24 mouse cellular contexts compared by ENCODE assay signal in the genomic region with DNA sequence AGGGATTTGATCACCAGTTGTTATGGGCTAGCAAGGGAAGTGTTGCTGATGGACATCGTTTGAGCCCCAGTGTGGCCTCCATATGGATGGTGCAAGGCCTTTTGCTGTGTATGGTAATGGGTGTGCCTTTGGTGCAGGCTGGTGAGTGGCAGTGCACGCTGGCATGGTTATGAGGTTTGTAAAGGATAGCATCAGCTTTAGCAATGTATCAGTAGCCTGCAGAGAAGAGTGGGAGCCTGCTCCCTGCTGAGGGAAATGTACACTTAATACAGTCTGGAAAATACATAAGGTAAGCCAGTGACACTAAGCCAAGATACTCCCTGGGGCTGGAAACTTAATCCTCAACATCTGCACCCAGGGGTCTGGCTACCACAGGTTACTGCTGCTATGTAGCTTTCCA. TPM values are rescaled to one million over a fixed set of nuclear protein-coding genes. Genes with fewer than 3 reads are reported as not detected.
DNase-seq lines count a peak whose midpoint lies in the region; ATAC-seq and TF ChIP-seq lines count a peak whose summit lies in the region.
"Had no signal": no experiment of that assay in that cellular context is flagged by ENCODE, and none has a peak within 500 bp of the region (broad histone marks: within the 10 kb centered on the region; RNA-seq: fewer than 3 reads in every experiment).

No protein-coding gene starts in this region.

- no peak overlapping the region for H3K27ac ChIP-seq in hindbrain, embryonic 10.5 days
- no peak overlapping the region for H3K27ac ChIP-seq in hindbrain, embryonic 13.5 days
- 0 out of 2 replicates have a peak overlapping the region, but pooled peaks have one; percentile 31 for H3K27ac ChIP-seq in embryonic facial prominence, embryonic 12.5 days
- peak overlapping the region; percentile 60 for H3K27ac ChIP-seq in embryonic facial prominence, embryonic 13.5 days
- 0 out of 2 replicates have a peak overlapping the region, but pooled peaks have one; percentile 7 for H3K27ac ChIP-seq in limb, embryonic 14.5 days (replicated peaks; ENCODE audit: low read depth, low read length)
- H3K27ac ChIP-seq in forebrain, embryonic 16.5 days (ENCODE audit: low read length): no peak overlapping the region
- H3K27ac ChIP-seq: heart, embryonic 13.5 days; hindbrain, embryonic 12.5 days; intestine, embryonic 15.5 days had no signal

- TF ChIP-seq POLR2A in limb, embryonic 14.5 days (IDR thresholded peaks at IDR 0.05; ENCODE audit: borderline replicate concordance, extremely low read depth, insufficient read depth, insufficient read length): no peak

- no peak for ATAC-seq in hindbrain, embryonic 13.5 days (ENCODE audit: low FRiP score)
- ATAC-seq in embryonic facial prominence, embryonic 12.5 days (ENCODE audit: insufficient number of reproducible peaks, insufficient read depth, low FRiP score, low TSS enrichment): no peak
- no peak for ATAC-seq in embryonic facial prominence, embryonic 13.5 days (ENCODE audit: insufficient number of reproducible peaks, insufficient read depth, low FRiP score, low TSS enrichment, low read depth)
- ATAC-seq in limb, embryonic 14.5 days (ENCODE audit: low FRiP score, low read depth): peak; percentile 23; the same call in 1 of the 2 replicates
- ATAC-seq in forebrain, embryonic 16.5 days: no peak
- ATAC-seq: CD4-positive, CD25-positive, alpha-beta regulatory T cell, adult 4 months; forebrain, embryonic 14.5 days; hindbrain, embryonic 16.5 days; intestine, embryonic 15.5 days had no signal

- H3K4me3 ChIP-seq in hindbrain, embryonic 10.5 days: no peak overlapping the region
- no peak overlapping the region for H3K4me3 ChIP-seq in hindbrain, embryonic 13.5 days
- no peak overlapping the region for H3K4me3 ChIP-seq in embryonic facial prominence, embryonic 12.5 days
- no peak overlapping the region for H3K4me3 ChIP-seq in embryonic facial prominence, embryonic 13.5 days
- H3K4me3 ChIP-seq in limb, embryonic 14.5 days (replicated peaks; ENCODE audit: low read length): no peak overlapping the region
- H3K4me3 ChIP-seq in forebrain, embryonic 16.5 days (replicated peaks; ENCODE audit: low read length): no peak overlapping the region
- H3K4me3 ChIP-seq: heart, embryonic 13.5 days; hindbrain, embryonic 12.5 days; intestine, embryonic 15.5 days had no signal

- H3K4me2 ChIP-seq in hindbrain, embryonic 13.5 days: no peak overlapping the region
- H3K4me2 ChIP-seq in embryonic facial prominence, embryonic 12.5 days (replicated peaks): no peak overlapping the region
- no peak overlapping the region for H3K4me2 ChIP-seq in embryonic facial prominence, embryonic 13.5 days
- H3K4me2 ChIP-seq in limb, embryonic 14.5 days (replicated peaks; ENCODE audit: low read depth, low read length, severe bottlenecking): no peak overlapping the region
- H3K4me2 ChIP-seq in forebrain, embryonic 16.5 days (ENCODE audit: low read length): no peak overlapping the region
- H3K4me2 ChIP-seq: heart, embryonic 13.5 days; hindbrain, embryonic 12.5 days; intestine, embryonic 15.5 days had no signal

- 0 out of 2 replicates have a peak, but pooled peaks cover 2% of the 10 kb centered on the region for H3K4me1 ChIP-seq in hindbrain, embryonic 10.5 days (replicated peaks)
- H3K4me1 ChIP-seq in hindbrain, embryonic 13.5 days (replicated peaks): no peaks in the 10 kb centered on the region
- peaks cover 8% of the 10 kb centered on the region; the same call in 1 of the 2 replicates for H3K4me1 ChIP-seq in embryonic facial prominence, embryonic 12.5 days
- H3K4me1 ChIP-seq in embryonic facial prominence, embryonic 13.5 days: peaks cover 11% of the 10 kb centered on the region
- peaks cover 5% of the 10 kb centered on the region; the same call in 1 of the 2 replicates for H3K4me1 ChIP-seq in limb, embryonic 14.5 days (ENCODE audit: control insufficient read depth, insufficient read depth, low read length)
- H3K4me1 ChIP-seq in forebrain, embryonic 16.5 days (replicated peaks; ENCODE audit: control insufficient read depth, insufficient read depth, low read length): no peaks in the 10 kb centered on the region
- H3K4me1 ChIP-seq: heart, embryonic 13.5 days; hindbrain, embryonic 12.5 days; intestine, embryonic 15.5 days had no signal

- H3K9ac ChIP-seq in hindbrain, embryonic 13.5 days: no peak overlapping the region
- peak overlapping the region; percentile 4; the same call in 1 of the 2 replicates for H3K9ac ChIP-seq in embryonic facial prominence, embryonic 12.5 days
- H3K9ac ChIP-seq in embryonic facial prominence, embryonic 13.5 days: no peak overlapping the region
- H3K9ac ChIP-seq in limb, embryonic 14.5 days (ENCODE audit: low read depth, low read length, severe bottlenecking): no peak overlapping the region
- no peak overlapping the region for H3K9ac ChIP-seq in forebrain, embryonic 16.5 days (replicated peaks; ENCODE audit: low read depth, low read length)
- H3K9ac ChIP-seq: heart, embryonic 13.5 days; hindbrain, embryonic 12.5 days; intestine, embryonic 15.5 days had no signal

- DNase-seq in hindbrain, embryonic 10.5 days (ENCODE audit: low spot score): peak; percentile 3
- no peak for DNase-seq in limb, embryonic 14.5 days (ENCODE audit: low spot score)
- DNase-seq in cerebellum, adult 8-10 months: no peak
- DNase-seq in kidney, adult 9 months: no peak
- DNase-seq: adrenal gland, adult 2 months; adrenal gland, postnatal 14 days; cerebellum, adult 11 months; cerebellum, adult 2 months; cerebellum, postnatal 10 days; cerebellum, postnatal 36 days; gastrocnemius, postnatal 25 days; heart, adult 18-20 months; heart, postnatal 14 days; heart, postnatal 4 days had no signal

- WGBS in hindbrain, embryonic 10.5 days: 45% methylated on average over 2 of the region's 2 CpGs
- 54% methylated on average over 2 of the region's 2 CpGs for WGBS in hindbrain, embryonic 13.5 days
- WGBS in embryonic facial prominence, embryonic 12.5 days: 38% methylated on average over 2 of the region's 2 CpGs
- WGBS in embryonic facial prominence, embryonic 13.5 days: 22% methylated on average over 2 of the region's 2 CpGs
- WGBS in limb, embryonic 14.5 days: 31% methylated on average over 2 of the region's 2 CpGs
- 44% methylated on average over 2 of the region's 2 CpGs for WGBS in forebrain, embryonic 16.5 days

- no peaks in the 10 kb centered on the region for H3K27me3 ChIP-seq in hindbrain, embryonic 10.5 days (ENCODE audit: insufficient read depth, poor library complexity, severe bottlenecking)
- H3K27me3 ChIP-seq in hindbrain, embryonic 13.5 days: no peaks in the 10 kb centered on the region
- no peaks in the 10 kb centered on the region for H3K27me3 ChIP-seq in embryonic facial prominence, embryonic 12.5 days
- no peaks in the 10 kb centered on the region for H3K27me3 ChIP-seq in embryonic facial prominence, embryonic 13.5 days
- H3K27me3 ChIP-seq in limb, embryonic 14.5 days (ENCODE audit: control insufficient read depth, insufficient read depth, low read length): no peaks in the 10 kb centered on the region
- H3K27me3 ChIP-seq in forebrain, embryonic 16.5 days (replicated peaks; ENCODE audit: control insufficient read depth, insufficient read depth, low read length): no peaks in the 10 kb centered on the region
- H3K27me3 ChIP-seq: heart, embryonic 13.5 days; hindbrain, embryonic 12.5 days; intestine, embryonic 15.5 days had no signal

- H3K9me3 ChIP-seq in hindbrain, embryonic 10.5 days: no peaks in the 10 kb centered on the region
- H3K9me3 ChIP-seq in hindbrain, embryonic 13.5 days: no peaks in the 10 kb centered on the region
- no peaks in the 10 kb centered on the region for H3K9me3 ChIP-seq in embryonic facial prominence, embryonic 12.5 days
- H3K9me3 ChIP-seq in embryonic facial prominence, embryonic 13.5 days: no peaks in the 10 kb centered on the region
- no peaks in the 10 kb centered on the region for H3K9me3 ChIP-seq in limb, embryonic 14.5 days (ENCODE audit: control insufficient read depth, low read length)
- H3K9me3 ChIP-seq in forebrain, embryonic 16.5 days (ENCODE audit: control insufficient read depth, low read length): no peaks in the 10 kb centered on the region
- H3K9me3 ChIP-seq: heart, embryonic 13.5 days; hindbrain, embryonic 12.5 days; intestine, embryonic 15.5 days had no signal

- H3K36me3 ChIP-seq in hindbrain, embryonic 10.5 days: no peaks in the 10 kb centered on the region
- H3K36me3 ChIP-seq in hindbrain, embryonic 13.5 days: no peaks in the 10 kb centered on the region
- no peaks in the 10 kb centered on the region for H3K36me3 ChIP-seq in embryonic facial prominence, embryonic 12.5 days
- no peaks in the 10 kb centered on the region for H3K36me3 ChIP-seq in embryonic facial prominence, embryonic 13.5 days
- H3K36me3 ChIP-seq in limb, embryonic 14.5 days (ENCODE audit: control insufficient read depth, insufficient read depth, low read length): no peaks in the 10 kb centered on the region
- no peaks in the 10 kb centered on the region for H3K36me3 ChIP-seq in forebrain, embryonic 16.5 days (ENCODE audit: control insufficient read depth, insufficient read depth)
- H3K36me3 ChIP-seq: heart, embryonic 13.5 days; hindbrain, embryonic 12.5 days; intestine, embryonic 15.5 days had no signal

RNA-seq across cellular contexts. Expression of a gene that starts 58.4 kb away (rescaled TPM):
- 0.91 and 9.8 TPM in 2 replicates for polyA plus RNA-seq in hindbrain, embryonic 10.5 days (2016; fragmentation: Nextera tagmentation; extraction: Ambion mirVana)
- polyA plus RNA-seq in hindbrain, embryonic 13.5 days (2015; fragmentation: Nextera tagmentation; extraction: Ambion mirVana): 25.1 and 36.5 TPM in 2 replicates
- polyA plus RNA-seq in embryonic facial prominence, embryonic 12.5 days (2016; fragmentation: Nextera tagmentation; extraction: Ambion mirVana): 0.69 and 1.5 TPM in 2 replicates
- 6.0 and 12.4 TPM in 2 replicates for polyA plus RNA-seq in embryonic facial prominence, embryonic 13.5 days (2015; fragmentation: Nextera tagmentation; extraction: Ambion mirVana)
- 44.1 and 45.4 TPM in 2 replicates for polyA plus RNA-seq in limb, embryonic 14.5 days (2012; rRNA removed)
- polyA plus RNA-seq in limb, embryonic 14.5 days (2014; fragmentation: Nextera tagmentation; extraction: Ambion mirVana): 98.2 and 112 TPM in 2 replicates
- 25.0 and 32.3 TPM in 2 replicates for polyA plus RNA-seq in forebrain, embryonic 16.5 days (2015; fragmentation: Nextera tagmentation; extraction: Ambion mirVana)
- polyA plus RNA-seq: CD4-positive, CD25-positive, alpha-beta regulatory T cell, adult 4 months had no signal

Comparison
In these comparisons a context has a peak if more than half of its experiments do, and no peak if none do; other contexts are left out.
1. H3K27ac ChIP-seq: peak in embryonic facial prominence, embryonic 12.5 days (single experiment), embryonic facial prominence, embryonic 13.5 days (single experiment) and limb, embryonic 14.5 days (single experiment); none in hindbrain, embryonic 10.5 days (single experiment), hindbrain, embryonic 13.5 days (single experiment) and forebrain, embryonic 16.5 days (single experiment).